Mouse (Mus musculus) spleen, embryonic (tissue): ENCODE results near the gene Mroh2a.
"Not testable (repeated sequence)": the region's sequence is repeated elsewhere in the genome, so short reads cannot be mapped to it uniquely, and the experiment has no call there.

Source experiments
- CTCF ChIA-PET: fragments of 350-600 bp; sonication (Branson Sonifier 250); formaldehyde crosslinking; loops from one replicate; lab custom pipeline; 2022; lab: Charles Lee

Gene Mroh2a

DNA sequence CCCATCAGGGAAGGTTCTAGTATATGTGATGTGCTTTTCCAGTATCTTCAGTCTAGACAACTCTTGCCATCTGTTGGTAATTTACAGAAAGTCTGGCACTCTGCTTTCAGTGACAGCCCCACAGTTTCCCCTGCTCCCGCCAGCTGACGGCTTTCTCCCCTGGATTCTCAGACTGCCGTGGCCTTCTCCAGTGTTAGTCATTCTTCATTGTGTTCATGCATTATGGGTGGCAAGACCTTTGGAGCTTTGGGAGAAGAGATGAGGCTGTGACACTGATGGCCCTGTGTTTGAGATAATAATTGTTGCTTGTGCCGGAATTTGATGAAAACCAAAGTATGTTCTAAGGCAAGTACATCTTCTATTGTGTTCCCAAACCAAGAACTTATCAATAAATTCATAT, 8.2 kb upstream of the Mroh2a start:
- CTCF ChIA-PET = no interaction called here

DNA sequence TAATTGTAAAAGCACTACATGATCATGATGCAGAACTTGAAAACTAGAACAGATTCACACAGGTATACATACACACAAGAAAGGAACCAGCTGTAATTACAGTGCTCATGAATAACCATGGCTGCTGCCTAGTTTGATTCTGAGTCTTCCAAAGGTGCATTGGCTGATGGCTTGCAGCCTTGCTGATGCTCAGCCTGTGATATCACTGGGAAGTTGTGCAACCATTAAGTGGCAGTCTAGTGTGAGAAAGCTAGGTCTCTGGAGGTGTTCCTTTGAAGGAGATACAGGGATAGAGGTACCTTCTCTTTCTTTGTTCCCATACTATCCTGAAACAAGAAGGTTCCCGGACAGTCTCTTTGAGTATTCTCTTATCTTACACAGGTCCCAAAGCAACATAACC, 7.7 kb upstream of the Mroh2a start:
- CTCF ChIA-PET = no interaction called here

DNA sequence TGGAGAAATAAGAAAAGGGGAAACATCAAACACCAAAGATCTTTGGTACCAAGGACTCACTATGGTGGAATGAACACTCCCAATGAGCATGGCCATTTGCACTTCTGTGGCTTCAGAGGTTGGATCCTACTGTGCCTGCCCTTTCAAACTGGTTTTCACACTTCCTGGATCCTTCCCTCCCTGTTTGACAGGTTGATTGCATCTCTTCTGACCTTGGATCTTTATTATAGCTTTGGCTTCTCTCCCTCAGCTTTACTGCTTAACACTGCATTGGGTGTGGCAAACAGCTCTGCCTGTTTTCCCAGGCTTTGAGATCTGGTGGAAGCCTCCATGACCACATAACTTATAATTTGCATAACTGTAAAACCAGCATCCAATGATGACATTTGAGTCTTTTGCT, 6.5 kb upstream of the Mroh2a start:
- CTCF ChIA-PET = no interaction called here

DNA sequence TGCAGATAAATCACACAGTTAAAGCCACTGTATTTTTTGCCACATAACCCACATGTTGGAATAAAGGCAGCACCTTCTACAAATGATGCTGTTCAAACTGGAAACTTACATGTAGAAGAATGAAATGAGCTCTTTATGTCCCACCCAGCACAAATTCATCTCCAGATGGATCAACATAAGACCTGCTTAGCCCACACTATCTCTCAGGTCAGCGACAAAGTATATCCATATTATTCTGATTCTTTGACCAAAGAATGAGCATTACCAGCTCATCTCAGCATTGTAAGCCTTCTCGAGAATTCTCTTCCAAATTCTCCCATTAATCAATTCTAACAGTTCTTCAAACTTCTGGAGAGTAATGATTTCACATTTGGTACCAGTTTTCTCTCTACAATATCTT, 4.6 kb upstream of the Mroh2a start:
- CTCF ChIA-PET = no interaction called here

DNA sequence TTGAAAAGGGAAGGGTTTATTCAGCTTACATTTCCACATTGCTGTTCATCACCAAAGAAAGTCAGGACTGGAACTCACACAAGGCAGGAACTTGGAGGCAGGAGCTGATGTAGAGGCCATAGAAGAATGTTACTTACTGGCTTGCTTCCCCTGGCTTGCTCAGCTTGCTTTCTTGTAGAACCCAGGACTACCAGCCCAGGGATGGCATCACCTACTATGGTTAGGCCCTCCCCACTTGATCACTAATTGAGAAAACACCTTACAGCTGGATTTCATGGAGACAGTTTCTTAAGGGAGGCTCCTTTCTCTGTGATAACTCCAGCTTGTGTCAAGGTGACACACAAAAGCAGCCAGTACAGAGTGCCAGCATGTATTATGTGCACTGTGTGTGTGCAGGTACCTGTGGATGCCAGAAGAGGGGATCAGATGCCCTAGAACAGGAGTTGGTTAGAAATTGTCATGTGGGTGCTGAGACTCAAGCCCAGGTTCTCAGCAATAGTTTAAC, 3.7 kb upstream of the Mroh2a start:
- CTCF ChIA-PET = interaction anchor here (0.6 kb wide), 3 partner anchors 53 to 933 kb away, joined by 4 to 7 read pairs (median 4); no protein-coding TSS in a partner anchor

DNA sequence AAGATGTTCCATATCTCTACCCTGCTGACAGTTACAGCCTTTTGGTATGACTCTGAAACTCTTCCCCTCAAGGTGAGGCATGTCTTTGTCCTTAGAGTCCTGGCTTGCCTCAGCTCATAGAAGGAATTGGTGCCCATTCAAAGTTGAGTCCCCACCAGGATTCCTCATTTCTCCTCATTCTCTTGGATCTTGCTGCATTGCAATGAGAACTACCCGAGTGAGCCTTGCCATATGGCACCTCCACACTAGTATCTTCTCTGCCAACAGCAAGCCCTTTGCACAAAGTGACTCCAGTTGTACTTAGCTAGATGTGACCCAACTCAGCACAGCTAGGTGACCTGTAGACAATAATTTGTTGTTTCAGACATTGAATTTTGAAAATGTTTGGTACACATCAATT, 3.2 kb upstream of the Mroh2a start:
- CTCF ChIA-PET = no interaction called here

DNA sequence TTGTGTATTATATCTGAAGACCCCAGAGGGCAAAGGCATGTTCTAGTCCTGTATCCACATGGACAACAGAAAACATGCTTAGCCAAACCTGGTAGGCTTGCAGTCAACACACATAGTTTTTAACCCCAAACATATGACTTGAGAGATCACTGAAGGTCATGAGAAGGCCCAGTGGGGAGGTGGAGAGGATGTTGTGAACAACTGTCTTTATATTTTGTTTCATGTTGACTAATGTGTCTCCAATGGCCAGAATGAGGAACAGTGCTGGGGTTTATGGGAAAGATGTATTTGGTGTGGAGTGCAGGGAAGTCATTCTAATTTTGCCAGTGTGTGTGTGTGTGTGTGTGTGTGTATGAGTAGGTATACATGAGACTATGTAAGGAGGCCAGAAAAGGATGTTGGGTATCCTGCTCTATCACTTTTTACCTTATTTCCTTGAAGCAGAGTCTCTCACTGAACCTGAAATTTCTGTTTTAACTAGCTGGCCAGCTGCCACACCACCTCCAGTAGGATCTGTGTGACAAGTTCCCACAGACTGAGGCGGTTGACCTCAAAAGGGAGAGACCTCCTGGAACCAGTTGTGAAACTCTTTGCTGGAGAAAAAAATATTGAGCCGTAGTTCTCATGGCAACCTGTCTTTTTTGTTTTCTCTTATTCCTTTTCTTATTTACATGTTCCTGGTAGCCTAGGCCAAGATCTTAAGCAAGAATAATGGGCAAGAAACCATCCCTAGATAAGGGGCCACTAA, 2.6 kb upstream of the Mroh2a start:
- CTCF ChIA-PET = no interaction called here

DNA sequence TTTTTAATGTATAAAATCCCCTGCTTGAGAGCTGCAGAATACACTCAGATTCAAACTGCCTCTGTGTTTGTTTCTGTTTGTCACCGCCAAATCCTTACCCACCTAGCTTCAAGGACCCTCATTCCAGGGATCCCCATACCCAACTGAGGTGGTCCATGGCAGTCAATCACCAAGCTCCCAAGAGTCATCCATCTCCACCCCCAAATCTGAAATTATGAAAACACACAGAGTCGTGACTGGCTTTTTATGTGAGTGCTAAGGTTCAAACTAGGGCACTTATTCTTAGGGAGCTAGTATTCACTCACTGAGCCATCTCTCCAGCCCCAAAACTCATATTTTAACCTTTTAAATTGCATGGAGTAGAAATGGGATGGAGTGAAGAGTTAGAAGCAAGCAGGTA, 1.5 kb upstream of the Mroh2a start:
- CTCF ChIA-PET = not testable (repeated sequence)

DNA sequence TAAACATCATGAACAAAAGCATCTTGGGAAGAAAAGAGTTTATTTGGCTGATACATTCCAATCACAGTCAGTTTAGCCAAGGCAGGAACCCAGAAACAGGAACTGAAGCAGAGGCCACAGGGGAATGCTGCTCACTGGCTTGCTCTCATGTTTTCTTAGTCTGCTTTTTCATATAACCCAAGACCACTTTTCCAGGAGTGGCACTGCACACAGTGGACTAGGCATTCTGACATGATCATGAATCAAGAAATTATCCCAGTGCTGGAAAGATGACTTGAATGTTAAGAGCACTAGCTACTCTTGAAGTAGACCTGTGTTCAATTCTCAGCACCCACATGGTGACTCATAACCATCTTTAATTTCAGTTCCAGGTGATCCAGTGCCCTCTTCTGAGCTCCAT, 1.0 kb upstream of the Mroh2a start:
- CTCF ChIA-PET = no interaction called here

DNA sequence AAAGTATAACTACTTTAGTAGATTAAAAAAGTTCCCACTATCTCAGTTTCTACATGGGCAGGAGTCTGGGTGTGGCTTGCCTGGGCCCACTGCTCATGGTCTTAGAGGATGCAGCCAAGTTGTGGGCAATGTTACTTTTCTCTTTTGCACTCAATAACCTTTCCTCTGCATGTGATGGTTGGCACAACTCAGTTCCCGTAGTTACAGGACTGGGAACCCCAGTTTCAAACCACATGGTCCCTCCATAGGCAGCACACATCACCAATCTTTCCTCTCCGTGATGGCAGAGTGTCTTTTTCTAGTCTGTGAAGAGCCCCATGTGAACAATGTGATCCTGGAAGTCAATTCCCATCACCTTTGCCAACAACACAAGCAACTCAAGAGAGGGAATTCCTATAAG, 696 bp downstream of the Mroh2a start:
- CTCF ChIA-PET = no interaction called here

DNA sequence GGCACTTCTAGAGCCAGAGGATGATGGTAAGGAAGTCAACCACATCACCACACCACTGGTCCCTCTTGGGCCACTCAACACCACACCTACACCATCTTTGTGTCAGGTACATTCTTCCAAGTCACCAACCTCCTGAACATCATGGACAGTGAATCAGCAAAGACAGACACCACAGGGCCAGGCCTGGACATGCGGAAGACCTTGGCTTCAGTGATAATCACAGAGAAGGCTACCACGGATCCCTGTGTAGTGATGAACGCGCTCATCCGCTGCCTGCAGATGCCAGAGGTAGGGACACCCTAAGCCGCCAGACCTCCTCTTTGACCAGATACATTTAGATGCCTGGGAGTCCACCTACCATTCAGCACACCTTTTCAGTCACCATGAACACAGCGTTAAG, 1.3 kb downstream of the Mroh2a start:
- CTCF ChIA-PET = no interaction called here

DNA sequence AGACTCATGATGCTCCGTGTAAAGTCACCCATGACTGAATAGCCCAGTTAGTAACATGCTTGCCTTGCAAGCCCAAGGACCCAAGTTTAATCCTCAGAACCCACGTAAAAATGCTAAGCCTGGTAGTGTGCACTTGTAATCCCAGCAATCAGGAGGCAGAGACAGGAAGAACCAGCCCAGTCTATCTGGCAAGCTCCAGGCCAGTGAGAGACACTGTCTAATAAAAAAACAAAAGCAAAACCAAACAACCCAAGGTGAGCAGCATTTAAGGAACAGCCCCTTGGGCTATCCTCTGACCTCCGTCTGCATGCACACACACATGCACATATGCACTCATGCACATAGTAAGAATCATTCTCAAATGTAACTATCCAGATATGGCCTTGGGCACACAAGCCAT, 2.8 kb downstream of the Mroh2a start:
- CTCF ChIA-PET = no interaction called here

DNA sequence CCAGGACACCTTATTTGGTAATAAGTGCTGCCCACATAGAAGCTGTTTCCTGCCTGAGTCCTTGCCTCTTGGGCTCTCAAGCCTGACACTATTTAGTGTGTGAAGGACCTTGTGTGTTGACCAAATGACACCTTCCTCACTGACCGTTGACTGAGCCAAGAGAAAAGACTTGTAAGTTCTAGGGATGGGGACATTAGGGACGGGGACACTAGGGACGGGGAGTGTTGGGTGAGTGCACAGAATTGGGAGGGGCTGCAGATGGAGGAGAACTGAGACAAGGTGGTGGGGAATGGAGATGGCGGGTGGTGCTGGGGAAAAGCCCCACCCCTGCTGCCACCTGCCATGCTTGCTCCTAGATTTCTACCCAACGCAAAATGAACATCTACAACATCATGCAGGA, 3.2 kb downstream of the Mroh2a start:
- CTCF ChIA-PET = no interaction called here

DNA sequence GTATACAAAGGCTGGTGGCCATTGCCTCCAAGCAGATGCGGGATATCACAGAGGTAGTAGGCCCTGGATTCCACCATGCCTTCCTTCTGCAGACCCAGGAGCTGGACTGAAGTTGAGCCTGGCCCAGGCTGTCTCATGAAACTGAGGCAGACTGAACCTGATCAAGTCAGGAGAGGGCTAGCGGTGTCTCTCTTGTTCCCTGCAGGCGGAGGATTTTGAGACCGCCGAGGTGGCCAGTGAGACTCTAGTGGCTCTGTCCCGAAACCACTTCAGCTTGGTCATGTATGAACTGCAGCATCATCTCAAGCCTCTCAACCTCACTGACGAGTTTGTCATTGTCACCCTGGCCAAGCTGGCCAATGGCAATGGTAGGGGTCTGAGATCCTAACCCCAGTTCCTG, 3.6 kb downstream of the Mroh2a start:
- CTCF ChIA-PET = no interaction called here

DNA sequence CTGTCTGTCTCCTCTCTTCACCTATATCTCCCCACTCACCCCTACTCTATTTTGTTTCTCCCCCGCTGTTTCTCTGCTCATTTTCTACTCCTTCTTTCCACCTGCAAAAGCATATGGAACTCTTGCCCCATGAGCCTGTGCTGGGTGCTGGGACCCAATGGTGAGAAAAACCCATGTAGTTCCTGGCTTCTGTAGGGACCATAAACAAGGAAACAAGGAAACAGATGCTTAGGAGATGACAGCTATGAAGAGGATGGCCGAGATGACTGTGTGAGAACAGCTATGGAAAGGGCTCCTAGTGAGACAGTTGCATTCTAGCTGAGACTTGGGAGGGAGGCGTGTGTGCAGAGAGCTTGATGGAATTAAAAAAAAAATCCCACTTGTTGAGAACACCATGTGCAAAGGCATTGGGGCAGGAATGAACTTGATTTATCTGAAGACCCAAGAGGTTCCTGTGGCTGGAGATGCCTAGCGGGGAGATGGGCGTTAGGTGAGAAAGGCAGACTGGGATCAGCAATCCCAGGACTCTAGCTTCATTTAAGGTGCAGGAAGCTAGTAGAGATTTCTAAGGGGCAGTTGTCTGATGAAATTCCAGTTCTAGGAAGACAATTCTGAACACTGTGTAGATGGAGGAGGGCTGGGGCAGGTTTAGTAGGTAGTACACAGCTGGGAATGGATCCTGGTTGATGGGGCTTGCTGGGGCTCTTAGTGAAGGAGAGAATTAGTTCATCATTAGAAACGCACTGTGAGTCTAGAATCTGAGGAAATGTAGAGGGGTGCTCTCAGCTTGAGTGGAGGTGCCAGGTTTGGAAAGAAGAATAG, 4.4 kb downstream of the Mroh2a start:
- CTCF ChIA-PET = interaction anchor here (0.7 kb wide), 1 partner anchor 17 kb away, joined by 3 read pairs; no protein-coding TSS in a partner anchor

DNA sequence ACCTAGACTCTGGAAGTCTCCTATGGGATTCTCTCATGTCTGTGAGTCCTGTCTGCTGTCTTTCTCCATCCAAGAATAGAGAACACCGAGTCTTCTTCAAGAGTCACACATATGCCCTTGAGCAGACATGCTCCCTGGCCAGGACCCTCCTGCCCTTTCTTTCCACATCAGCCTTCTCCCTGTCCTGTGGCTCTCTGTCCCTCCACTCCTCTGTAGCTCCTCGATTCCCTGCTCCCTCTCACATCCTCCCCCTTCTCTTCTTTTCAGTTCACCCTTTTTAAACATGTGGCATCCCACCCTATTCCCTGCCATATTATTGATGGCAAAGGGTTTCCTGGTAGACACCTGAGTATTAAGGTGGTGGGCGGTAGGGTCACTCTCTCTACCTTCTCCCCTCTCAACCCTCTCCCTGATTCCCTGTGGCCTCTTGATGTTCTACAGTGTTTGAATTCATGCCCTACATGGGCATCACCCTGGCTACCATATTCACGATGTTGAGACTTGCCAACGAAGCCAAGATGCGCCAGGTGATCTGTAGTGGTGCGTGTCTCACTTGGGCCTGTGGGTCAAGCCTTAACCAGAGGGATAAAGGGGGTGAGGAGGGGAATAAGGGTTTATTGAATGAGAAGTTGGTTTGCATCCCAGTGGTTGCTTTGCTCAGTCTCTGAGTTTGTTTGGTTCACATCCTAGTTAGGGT, 5.2 kb downstream of the Mroh2a start:
- CTCF ChIA-PET = interaction anchor here (0.7 kb wide), 1 partner anchor 16 kb away, joined by 3 read pairs; no protein-coding TSS in a partner anchor

DNA sequence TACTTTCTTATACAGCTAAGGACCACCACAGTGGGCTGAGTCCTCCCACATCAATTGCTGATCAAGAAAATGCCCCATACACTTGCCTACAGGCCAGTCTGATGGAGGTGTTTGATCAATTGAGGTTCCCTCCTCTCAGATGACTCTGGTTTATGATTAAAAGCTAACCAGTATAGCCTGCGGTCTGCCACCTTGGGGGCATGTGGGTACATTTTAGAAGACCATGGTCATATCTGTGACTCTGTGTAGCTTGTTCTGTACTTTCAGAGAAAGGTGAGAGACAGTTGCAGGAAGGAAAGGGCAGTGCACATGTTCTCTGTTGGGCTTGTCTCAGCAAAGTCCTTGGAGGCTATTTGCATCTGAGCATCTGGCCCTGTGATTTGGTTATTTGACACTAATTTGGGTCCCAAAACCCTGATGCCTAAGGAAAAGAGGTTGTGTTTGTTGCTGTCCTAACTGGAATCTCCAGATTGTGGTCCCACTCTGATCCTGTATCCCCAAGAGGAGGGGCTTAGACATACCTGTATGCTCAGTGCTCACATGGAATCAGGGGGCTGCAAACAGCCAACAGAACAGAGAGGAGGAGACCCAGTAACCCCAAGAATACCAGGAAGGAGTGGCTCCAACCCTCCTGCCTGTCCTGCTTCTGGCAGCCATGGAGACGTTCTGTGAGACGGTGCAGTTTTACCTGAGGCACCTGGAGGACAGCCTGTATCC, 6.0 kb downstream of the Mroh2a start:
- CTCF ChIA-PET = no interaction called here

DNA sequence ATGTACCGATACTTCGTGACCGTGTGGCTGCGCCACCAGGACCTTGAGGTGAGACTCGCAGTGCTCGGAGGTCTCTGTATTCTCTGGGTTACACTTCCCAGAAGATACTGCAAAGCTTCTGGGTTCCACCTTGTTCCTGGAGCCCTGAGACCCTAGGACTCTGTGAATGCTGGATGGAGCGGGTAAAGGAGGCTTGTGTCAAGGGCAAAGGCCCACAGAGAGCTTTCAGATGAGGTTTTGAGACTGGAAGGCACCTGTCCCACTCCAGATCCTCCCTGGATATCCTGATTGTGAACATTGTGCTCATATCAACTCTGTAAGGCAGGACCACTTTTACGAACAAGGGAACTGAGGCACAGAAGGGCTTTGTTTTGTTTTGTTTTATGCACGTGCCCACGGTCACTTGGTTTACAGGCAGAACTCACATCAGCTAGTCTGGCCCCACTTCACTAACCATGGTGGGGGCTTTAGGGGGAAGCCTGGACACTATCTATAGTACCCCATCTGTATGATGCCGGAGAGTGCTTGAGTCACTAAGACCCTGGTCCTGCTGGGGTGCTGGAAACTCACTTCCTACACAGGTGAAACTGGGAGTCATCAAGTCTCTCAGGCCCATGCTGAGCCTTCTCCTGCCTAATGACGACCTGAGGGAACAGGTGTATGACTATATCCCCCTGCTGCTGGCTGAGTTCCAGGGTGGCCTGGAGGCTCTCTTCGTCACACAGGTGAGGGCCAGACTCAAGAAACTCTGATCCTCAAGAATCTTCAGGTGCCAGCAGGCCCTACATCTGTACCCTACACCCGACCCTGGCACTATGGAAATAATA, 6.8 kb downstream of the Mroh2a start:
- CTCF ChIA-PET = no interaction called here

DNA sequence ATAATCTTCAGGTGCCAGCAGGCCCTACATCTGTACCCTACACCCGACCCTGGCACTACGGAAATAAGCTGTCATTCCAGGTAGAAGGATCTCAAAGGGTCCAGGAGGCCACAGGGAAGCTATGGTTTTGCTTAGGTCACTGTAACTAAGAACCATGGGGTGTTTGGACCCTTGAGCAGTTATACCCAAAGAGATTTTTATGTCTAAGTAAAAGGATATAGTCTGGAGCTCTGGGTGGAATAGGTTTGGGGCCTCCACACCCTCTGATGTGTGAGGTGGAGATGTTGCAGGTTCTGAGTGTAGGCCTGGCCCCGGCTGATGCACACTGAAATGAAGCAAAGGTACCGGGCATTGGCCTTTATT, 7.4 kb downstream of the Mroh2a start:
- CTCF ChIA-PET = no interaction called here

DNA sequence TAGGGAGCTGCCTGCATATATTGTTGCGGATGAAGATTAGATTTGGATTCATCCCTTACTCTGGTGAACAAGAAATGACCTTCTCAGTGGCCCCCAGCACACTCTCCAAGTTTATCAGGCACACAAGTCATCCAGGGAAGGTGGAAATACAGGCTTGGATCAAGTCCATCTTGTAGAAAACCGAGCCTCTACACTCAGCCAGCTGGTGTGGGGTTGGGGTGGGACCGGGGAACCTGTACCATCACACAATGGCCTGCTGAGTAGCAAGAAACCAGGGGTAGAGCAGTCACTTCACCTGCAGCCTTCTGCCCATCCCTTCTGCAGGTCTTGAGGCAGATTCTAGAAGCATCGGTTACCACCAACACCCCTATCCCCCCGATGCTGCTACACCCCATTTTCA, 7.9 kb downstream of the Mroh2a start:
- CTCF ChIA-PET = no interaction called here
